Mouse (Mus musculus): ENCODE results near the gene Ptprm. TPM values are rescaled to one million over a fixed set of nuclear protein-coding genes. Genes with fewer than 3 reads are reported as not detected.

Ptprm gene
- polyA plus RNA-seq, 1 experiment, result 34.2 TPM

DNA sequence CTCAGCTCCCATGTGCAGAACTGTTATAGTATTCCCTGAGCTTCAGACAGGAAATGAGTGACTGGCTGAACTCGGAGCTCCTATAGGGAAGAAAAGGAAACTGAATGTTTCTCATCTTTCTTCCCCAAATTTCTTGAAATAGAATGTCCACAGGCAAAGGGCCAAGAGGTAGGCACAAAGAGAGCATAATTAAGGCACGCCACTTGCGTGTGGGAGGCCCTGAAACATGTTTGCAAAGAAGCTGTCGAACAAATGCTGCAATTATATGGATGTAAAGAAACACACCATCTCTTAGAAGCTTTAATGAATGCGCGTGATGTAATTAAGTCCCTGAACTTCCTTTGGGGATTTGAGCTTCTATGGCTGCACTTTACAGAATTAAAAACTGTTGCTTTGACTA is 341.0 kb downstream of the Ptprm start:
- WGBS, result 91% methylated on average over 6 of the region's 6 CpGs
- DNase-seq, result no peak
- no peak overlapping the region for H3K27ac ChIP-seq (ENCODE audit: insufficient read depth, low read length)
- no peaks in the 10 kb centered on the region; the same call in 1 of the 2 replicates for H3K4me1 ChIP-seq (ENCODE audit: control insufficient read depth, insufficient read depth, low read length)
- no peaks in the 10 kb centered on the region for H3K27me3 ChIP-seq (ENCODE audit: control insufficient read depth, insufficient read depth, low read length)
- H3K4me3 ChIP-seq (replicated peaks; ENCODE audit: insufficient read depth, low read depth, low read length), result no peak overlapping the region
- TF ChIP-seq POLR2A (IDR thresholded peaks at IDR 0.05; ENCODE audit: borderline replicate concordance, insufficient read depth, low read length) (no peak), CTCF (IDR thresholded peaks at IDR 0.05; ENCODE audit: borderline replicate concordance, insufficient read depth, low read depth, low read length) (no peak)

- DNase-seq, result peak in 1 of 2 experiments; percentile 30
- Histone ChIP-seq H3K4me1 (ENCODE audit: control insufficient read depth, insufficient read depth, low read length) (no peaks in the 10 kb centered on the region; the same call in 1 of the 2 replicates), H3K27me3 (ENCODE audit: control insufficient read depth, insufficient read depth, low read length) (no peaks in the 10 kb centered on the region), H3K4me3 (replicated peaks; ENCODE audit: insufficient read depth, low read depth, low read length) (no peak overlapping the region), H3K27ac (ENCODE audit: insufficient read depth, low read length) (no peak overlapping the region)
- 69% methylated on average over 6 of the region's 6 CpGs for WGBS
- no peak for TF ChIP-seq CTCF (IDR thresholded peaks at IDR 0.05; ENCODE audit: borderline replicate concordance, insufficient read depth, low read depth, low read length)
- no peak for TF ChIP-seq POLR2A (IDR thresholded peaks at IDR 0.05; ENCODE audit: borderline replicate concordance, insufficient read depth, low read length)
Observed at GRCm38 (mm10) chr17:67011836-67012583, 342.2 kb downstream of the Ptprm start.

GRCm38 (mm10) chr17:67010136-67010535 is 344.1 kb downstream of the Ptprm start:
- H3K27ac ChIP-seq (ENCODE audit: insufficient read depth, low read length), result no peak overlapping the region
- 33% methylated on average over 4 of the region's 4 CpGs for WGBS

DNA sequence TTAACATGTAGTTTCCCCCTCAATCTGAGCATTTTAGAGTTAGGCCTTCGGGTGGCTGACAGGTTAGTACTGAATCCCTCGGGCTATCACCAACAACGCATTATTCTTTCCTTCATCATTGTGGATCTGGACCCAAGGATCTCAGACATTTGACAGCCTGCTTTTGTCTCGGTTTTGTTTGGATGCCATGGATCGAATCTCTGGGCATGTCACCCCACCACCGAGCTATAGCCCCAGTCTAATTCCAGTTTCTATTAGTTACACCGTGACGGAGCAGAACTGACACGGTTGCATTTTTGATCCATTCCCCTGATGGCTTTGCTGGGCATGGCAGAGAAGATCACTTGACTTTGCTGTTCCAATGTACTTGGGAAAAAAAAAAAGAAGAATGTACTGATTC is 346.1 kb downstream of the Ptprm start:
- WGBS, result 53% methylated on average over 9 of the region's 9 CpGs
- H3K27ac ChIP-seq (ENCODE audit: insufficient read depth, low read length), result no peak overlapping the region
- TF ChIP-seq POLR2A (IDR thresholded peaks at IDR 0.05; ENCODE audit: borderline replicate concordance, insufficient read depth, low read length), result no peak
- DNase-seq, result no peak
- no peaks in the 10 kb centered on the region; the same call in 1 of the 2 replicates for H3K4me1 ChIP-seq (ENCODE audit: control insufficient read depth, insufficient read depth, low read length)
- H3K27me3 ChIP-seq (ENCODE audit: control insufficient read depth, insufficient read depth, low read length), result no peaks in the 10 kb centered on the region
- no peak overlapping the region for H3K4me3 ChIP-seq (replicated peaks; ENCODE audit: insufficient read depth, low read depth, low read length)

More at GRCm38 (mm10) chr17:67010136-67010535, 344.1 kb downstream of the Ptprm start:
- no peak for TF ChIP-seq CTCF (IDR thresholded peaks at IDR 0.05; ENCODE audit: borderline replicate concordance, insufficient read depth, low read depth, low read length)
- no peak for TF ChIP-seq POLR2A (IDR thresholded peaks at IDR 0.05; ENCODE audit: borderline replicate concordance, insufficient read depth, low read length)
- Histone ChIP-seq H3K4me1 (ENCODE audit: control insufficient read depth, insufficient read depth, low read length) (no peaks in the 10 kb centered on the region; the same call in 1 of the 2 replicates), H3K27me3 (ENCODE audit: control insufficient read depth, insufficient read depth, low read length) (no peaks in the 10 kb centered on the region), H3K4me3 (replicated peaks; ENCODE audit: insufficient read depth, low read depth, low read length) (no peak overlapping the region)
- peak in 1 of 2 experiments; percentile 20 for DNase-seq

DNA sequence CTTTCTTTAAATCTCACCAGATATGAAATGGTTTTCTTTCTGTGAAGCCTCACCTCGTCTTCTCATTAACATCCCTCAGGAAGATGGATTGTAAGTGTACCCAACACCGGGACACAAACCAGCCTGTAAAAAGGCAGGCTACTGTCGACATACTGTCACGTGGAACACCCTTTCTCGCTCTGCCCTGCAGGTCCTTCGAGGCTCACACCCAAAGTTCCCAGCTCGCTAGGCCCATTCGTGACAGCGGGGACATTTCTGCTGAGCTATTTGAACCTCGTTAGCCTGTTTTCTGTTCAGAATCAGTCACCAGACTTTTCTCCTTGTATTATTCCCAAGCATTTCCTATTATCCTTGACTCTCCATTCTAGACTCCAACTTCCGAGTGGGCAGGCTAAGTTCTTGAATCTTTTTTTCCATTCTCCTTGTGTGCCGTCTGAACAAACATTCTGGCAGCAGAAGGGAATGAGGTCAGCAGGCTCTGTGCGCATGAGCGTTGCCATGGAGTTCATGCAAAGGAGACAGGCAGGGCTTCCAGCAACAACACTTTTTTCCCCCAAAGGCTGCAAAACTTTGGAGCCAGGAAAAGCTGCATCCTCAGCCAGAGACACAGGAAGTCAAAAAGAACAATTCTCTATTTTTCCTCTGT is 347.4 kb downstream of the Ptprm start:
- Histone ChIP-seq H3K4me1 (ENCODE audit: control insufficient read depth, insufficient read depth, low read length) (no peaks in the 10 kb centered on the region; the same call in 1 of the 2 replicates), H3K27me3 (ENCODE audit: control insufficient read depth, insufficient read depth, low read length) (no peaks in the 10 kb centered on the region), H3K27ac (ENCODE audit: insufficient read depth, low read length) (no peak overlapping the region), H3K4me3 (replicated peaks; ENCODE audit: insufficient read depth, low read depth, low read length) (no peak overlapping the region)
- TF ChIP-seq CTCF (IDR thresholded peaks at IDR 0.05; ENCODE audit: borderline replicate concordance, insufficient read depth, low read depth, low read length) (no peak), POLR2A (IDR thresholded peaks at IDR 0.05; ENCODE audit: borderline replicate concordance, insufficient read depth, low read length) (no peak)
- DNase-seq, result peak; percentile 28 to 55
- 54% methylated on average over 14 of the region's 14 CpGs for WGBS

DNA sequence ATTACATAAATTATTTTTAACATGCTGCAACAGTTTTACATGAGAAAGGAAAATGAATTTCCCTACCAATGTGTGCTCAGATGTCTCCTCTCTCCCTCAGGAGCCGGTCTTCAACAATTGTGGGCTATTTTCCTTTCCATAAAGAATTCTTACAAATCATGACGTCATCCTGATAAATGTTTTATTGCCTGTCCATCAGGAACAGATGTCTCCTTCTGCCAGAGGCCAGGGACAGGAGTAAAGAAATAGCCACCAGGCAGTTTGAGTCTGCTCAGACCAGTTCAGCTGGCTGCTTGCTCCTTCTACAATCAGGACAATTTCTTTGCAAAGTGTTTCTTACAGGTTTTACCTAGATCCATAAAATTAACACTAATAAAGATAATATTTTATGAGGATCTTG is 357.4 kb downstream of the Ptprm start:
- no peak for DNase-seq
- H3K27ac ChIP-seq (ENCODE audit: insufficient read depth, low read length), result no peak overlapping the region
- H3K4me1 ChIP-seq (ENCODE audit: control insufficient read depth, insufficient read depth, low read length), result no peaks in the 10 kb centered on the region
- H3K27me3 ChIP-seq (ENCODE audit: control insufficient read depth, insufficient read depth, low read length), result no peaks in the 10 kb centered on the region
- no peak overlapping the region for H3K4me3 ChIP-seq (replicated peaks; ENCODE audit: insufficient read depth, low read depth, low read length)
- no peak for TF ChIP-seq POLR2A (IDR thresholded peaks at IDR 0.05; ENCODE audit: borderline replicate concordance, insufficient read depth, low read length)
- no peak for TF ChIP-seq CTCF (IDR thresholded peaks at IDR 0.05; ENCODE audit: borderline replicate concordance, insufficient read depth, low read depth, low read length)
- WGBS, result 74% methylated on average over 2 of the region's 2 CpGs

- Histone ChIP-seq H3K4me3 (replicated peaks; ENCODE audit: insufficient read depth, low read depth, low read length) (no peak overlapping the region), H3K4me1 (ENCODE audit: control insufficient read depth, insufficient read depth, low read length) (no peaks in the 10 kb centered on the region), H3K27ac (ENCODE audit: insufficient read depth, low read length) (no peak overlapping the region), H3K27me3 (ENCODE audit: control insufficient read depth, insufficient read depth, low read length) (no peaks in the 10 kb centered on the region)
- TF ChIP-seq POLR2A (IDR thresholded peaks at IDR 0.05; ENCODE audit: borderline replicate concordance, insufficient read depth, low read length) (no peak), CTCF (IDR thresholded peaks at IDR 0.05; ENCODE audit: borderline replicate concordance, insufficient read depth, low read depth, low read length) (no peak)
- 98% methylated on average over 6 of the region's 6 CpGs for WGBS
- no peak for DNase-seq
Observed at GRCm38 (mm10) chr17:66996016-66996415, 358.2 kb downstream of the Ptprm start.

- no peak overlapping the region for H3K27ac ChIP-seq (ENCODE audit: insufficient read depth, low read length)
- WGBS, result 92% methylated on average over 4 of the region's 4 CpGs
- H3K4me1 ChIP-seq (ENCODE audit: control insufficient read depth, insufficient read depth, low read length), result no peaks in the 10 kb centered on the region; the same call in 1 of the 2 replicates
- H3K4me3 ChIP-seq (replicated peaks; ENCODE audit: insufficient read depth, low read depth, low read length), result no peak overlapping the region
- no peak for DNase-seq
- no peaks in the 10 kb centered on the region for H3K27me3 ChIP-seq (ENCODE audit: control insufficient read depth, insufficient read depth, low read length)
- no peak for TF ChIP-seq CTCF (IDR thresholded peaks at IDR 0.05; ENCODE audit: borderline replicate concordance, insufficient read depth, low read depth, low read length)
- TF ChIP-seq POLR2A (IDR thresholded peaks at IDR 0.05; ENCODE audit: borderline replicate concordance, insufficient read depth, low read length), result no peak
Observed at GRCm38 (mm10) chr17:66991815-66992214, 362.4 kb downstream of the Ptprm start.

Measured in cerebellum, adult 2 months (tissue).